Mouse (Mus musculus): Measurements from ENCODE around the gene Ttc30a1.
A peak's percentile ranks its signal among the peaks of the same experiment; 100 is the strongest.
"Not testable (repeated sequence)": the region's sequence is repeated elsewhere in the genome, so short reads cannot be mapped to it uniquely, and the experiment has no call there.

Gene Ttc30a1

DNA sequence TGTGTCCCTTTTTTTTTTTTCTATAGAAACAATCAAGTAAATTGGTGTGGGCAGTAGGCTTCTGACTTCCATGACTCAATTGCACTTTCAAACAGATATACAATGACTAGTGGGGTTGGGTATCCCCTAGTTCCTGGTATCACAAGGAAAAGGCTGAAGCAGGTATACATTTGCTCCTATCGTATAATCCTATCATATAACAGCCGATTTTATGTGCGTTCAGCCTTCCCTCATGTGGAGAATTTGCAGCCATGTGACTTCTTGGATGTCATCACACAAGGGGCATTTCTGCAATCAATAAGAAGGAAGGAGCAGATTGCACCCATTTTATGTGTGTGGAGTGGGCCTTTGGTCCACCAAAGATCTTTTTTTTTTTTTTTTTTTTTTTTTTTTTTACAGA lies 1.3 kb upstream of the Ttc30a1 start:
- no peak for DNase-seq (ENCODE audit: low spot score in 2 of 2)

DNA sequence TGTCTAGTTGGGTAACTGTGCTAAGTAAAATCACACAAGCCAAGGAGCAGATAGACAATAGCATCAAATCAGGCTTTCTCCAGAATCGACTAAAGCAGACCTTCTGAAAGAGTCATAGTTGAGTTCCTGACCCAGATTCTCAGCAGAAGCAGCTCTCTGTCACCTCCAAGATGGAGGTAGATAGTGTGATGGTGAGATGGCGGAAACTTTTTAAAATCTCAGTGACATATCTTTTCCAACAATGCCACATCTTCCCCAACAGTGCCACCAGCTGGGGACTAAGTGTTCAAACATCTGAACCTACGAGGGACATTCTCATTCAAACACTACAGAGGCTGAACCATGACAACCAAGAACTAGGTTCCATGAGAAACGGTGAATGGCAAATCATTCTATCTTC lies 859 bp upstream of the Ttc30a1 start:
- no peak for DNase-seq (ENCODE audit: low spot score in 2 of 2)

DNA sequence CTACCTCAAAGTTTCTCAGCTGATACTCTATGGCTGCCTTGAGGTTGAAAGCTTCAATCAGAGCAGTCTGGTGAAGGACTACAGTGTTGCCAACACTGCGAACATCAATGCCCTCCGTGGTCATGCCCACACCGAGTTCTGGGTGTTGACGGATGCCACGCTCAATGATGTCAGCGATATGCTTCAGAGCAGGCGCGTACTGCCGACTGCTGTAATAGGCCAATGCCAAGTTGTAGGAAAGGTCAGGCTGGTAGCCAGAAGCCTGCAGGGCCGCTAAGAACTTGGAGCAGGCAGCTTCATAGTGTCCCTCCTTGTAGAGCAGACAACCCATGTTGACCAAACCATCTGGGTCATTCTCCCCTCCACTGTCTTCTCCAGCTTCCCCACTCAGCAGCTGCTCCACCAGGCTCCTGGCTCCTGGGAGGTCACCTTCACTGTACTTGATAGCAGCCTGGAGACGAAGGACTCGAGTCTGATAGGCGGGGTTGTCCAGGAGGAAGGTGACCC lies 781 bp downstream of the Ttc30a1 start:
- DNase-seq (ENCODE audit: low spot score in 2 of 2) = not testable (repeated sequence)

DNA sequence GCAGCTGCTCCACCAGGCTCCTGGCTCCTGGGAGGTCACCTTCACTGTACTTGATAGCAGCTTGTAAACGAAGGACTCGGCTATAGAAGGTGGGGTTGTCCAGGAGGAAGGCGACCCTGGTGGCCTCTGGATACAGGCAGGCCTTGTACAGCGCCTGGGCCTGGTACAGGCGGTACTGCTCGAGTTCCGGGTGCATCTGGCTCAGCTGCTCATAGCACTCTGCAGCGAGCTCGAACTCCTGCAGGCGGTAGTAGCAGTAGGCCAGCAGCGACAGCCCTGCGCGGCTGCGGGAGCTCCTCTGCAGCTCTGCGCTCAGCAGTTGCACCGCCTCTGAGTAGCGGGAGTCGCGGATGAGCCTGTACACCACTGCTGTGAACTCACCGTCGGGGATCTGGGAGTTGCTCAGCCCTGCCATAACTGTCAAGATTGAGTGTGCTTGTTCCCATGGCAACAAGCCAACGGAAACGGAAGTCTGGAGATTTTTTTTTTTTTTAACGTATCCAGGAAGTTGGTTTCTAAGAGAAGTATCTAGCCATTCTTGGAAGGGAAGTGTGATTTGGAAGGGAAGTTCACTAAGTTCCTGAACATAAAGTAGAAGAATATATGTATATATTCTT lies 3.9 kb downstream of the Ttc30a1 start, which contains the start of gene Ttc30a2:
TSS of gene Ttc30a2 (minus strand) at position 419 of the 617 bp plus-strand sequence.
- not testable (repeated sequence) for DNase-seq (ENCODE audit: low spot score in 2 of 2)

DNA sequence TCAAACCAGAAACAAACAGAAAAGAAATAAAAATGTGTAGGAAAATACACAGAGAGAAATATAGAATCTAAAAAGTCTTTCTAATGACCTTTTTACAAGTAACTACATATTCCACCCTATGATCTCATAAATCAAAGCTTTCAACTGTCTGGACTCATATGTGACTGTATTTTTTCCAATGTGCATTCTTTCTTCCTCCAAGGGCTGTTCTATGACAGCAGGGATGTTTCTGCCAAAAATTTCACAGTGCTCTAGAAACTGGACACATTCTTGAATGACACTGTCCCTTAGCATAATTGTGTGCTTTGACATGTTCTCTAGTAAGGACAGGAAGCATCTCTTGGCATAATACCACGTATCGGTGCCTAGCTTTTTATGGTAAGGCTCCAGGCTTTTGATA lies 5.7 kb downstream of the Ttc30a1 start:
- DNase-seq (ENCODE audit: low spot score in 2 of 2) = not testable (repeated sequence)

DNA sequence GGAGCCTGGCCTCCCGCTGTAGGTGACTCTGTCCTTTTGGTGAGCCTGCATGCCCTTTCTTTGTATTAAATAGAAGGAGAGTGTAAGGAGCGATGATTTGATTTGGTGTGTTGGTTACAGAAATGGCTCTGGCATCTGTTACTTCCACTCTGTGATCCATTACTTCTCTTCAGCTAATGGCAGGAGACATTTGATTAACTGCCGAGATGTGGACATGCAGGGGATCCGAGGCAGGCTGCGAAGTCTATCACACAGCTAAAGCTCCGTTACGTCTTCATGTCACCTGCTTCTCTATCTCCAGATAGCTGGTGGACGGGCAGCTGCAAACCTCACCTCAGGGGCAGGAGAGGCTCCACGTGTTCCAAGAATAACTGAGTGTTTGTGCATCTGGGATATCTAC lies 7.6 kb downstream of the Ttc30a1 start:
- no peak for DNase-seq (ENCODE audit: low spot score in 2 of 2)

DNA sequence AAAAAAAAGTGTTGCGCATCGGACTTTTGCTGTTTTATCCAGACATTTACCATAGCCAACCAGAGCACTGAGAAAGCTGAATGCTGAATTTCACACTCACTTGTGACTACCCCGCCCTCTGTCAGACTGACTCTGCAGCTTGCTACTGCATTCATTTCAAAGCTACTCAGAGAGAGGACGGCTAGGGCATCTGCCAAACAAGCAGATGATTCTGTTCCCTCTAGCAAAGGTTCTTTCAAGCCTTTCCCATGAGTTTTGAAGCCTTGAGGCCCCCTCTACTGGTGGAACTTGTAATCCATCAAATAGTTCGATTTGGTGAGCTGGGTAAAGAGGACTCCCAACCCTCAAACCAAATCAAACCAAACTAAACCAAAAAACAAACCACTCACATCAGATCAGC lies 16.8 kb downstream of the Ttc30a1 start:
- peak; percentile 72 to 83 for DNase-seq (ENCODE audit: low spot score in 2 of 2)

DNA sequence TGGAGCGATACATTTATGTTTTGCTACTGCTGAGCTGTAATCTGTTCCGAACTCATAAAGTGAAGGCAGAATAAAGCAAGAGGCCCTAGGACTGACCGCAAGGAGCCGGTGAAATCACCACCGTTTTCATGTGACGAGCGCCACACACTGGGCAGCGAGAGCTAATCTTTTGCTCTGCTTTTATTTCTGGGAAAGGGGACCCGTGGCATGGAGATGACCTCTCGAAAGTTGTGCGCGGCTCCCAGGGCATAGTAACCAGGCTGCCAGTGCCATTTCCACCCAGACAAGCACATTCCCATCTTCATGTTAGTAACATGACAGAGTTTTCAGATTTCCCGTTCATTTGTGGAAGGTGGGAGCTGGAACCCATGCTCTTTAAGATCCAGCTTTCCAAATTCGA lies 17.3 kb downstream of the Ttc30a1 start:
- DNase-seq (ENCODE audit: low spot score in 2 of 2) = peak; percentile 47 to 51

DNA sequence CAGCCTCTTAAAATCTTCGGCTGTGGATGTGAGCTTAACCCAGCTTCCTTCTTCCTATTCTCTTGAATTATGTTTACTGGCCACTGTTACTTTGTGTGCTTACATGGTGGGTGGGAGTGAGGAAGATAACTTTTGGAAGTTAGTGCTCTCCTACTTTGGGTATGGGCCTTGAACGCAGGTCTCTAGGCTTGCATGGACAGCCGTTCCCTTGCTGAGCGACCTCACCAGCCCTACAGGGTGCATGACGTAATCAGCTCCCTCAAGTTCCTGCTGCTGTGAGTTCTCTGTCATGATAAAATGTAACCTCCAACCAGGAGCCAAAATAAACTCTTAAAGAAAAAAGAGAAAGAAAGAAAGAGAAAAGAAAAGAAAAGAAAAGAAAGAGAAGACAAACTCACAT lies 17.7 kb downstream of the Ttc30a1 start:
- no peak for DNase-seq (ENCODE audit: low spot score in 2 of 2)

DNA sequence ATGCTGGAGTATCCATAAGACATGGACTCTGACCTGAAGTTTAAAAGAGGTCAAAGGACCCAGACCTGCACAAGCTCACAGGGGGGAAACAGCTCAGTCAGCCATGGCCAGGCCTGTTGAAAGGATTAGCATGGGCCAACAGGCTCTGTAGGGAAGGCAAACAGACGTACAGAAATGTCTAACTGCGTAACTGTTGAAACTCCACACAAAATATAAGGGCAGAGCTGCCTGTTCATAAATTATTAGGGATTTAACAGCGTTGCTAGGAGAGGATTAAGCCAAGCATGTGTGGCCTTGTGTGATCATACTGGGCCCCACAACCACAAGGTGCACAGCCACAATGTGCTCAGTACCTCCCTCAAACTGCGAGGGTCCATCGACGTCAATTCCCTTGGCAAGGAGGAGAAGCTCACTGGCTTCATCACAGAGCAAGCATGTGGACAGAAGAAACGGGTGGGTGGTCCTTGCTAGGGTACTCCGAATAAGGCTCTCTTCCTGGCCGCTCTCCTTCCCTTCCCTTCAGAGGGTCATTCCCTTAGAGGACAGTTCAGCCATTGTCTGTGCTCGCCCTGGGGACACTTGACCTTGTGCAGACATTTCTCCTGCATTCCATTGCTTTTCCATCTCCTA lies 18.4 kb downstream of the Ttc30a1 start:
- DNase-seq (ENCODE audit: low spot score in 2 of 2) = no peak

DNA sequence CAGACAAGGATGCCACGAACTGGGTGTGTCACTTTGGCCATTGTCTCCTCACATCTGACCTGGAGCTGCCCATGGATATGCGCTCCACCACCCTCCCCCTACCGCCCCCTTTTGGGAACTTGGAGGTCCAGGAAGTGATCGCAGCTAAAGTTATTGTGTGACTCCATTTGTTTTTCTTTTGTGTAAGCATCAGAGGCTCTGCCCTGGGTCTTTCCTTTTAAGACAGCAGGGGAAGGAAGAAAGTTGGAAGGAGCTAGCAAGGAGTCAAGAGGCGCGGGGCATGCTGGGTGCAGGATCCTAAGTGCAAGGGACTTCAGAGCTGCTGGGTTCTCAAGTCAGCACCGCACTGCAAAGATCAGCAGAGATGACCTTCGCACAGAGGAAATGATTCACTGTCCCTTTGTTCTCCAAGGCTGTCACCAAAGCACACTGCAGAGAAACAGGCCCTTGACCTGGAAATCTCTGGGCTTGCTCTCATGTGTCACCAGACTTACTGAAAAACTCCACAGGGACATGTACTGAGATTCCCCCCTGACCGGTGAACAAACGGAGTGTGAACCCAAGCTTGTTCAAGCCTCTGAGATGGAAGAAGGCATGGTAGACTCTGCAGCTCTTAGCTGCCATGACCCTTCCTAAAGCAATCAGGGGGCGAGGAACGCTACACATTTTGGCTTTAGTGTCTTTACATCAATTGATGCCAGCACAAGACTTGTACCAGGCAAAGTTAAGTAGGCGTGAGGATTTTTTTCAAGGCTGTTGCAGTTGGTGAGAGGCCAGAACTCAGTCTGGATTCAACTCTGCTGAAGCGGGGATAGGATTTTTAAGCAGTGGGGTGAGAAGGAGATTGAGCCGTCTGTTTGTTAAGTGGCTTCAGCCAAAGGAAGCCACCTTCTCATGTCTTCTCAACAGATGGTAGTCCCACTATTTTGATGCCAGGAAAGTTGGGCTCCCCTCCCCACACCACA lies 21.1 kb downstream of the Ttc30a1 start:
- DNase-seq (ENCODE audit: low spot score in 2 of 2) = no peak

DNA sequence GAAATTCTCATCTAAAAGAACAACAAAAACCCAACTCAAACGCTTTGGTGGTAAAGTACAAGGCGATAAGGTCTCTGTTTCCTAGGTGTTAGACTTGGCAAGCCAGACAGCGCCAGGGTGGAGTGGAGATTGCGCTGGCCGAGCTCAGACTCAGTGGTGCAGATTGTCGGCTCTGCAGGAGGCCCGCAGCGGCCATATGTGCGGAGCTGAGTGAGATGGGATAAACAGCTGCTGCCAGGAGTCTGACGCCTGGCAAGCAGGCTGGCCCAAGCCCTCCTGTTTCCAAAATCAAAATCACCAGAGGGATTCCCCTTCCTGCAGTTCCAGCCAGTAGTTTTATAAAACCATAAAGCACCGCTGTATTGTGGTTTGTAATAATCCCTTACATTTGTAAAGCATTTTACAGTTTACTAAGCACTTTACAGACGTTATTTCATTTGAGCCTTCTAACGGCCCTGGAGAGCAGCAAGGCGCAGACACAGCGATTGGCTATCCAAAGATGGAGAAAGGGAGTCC lies 21.9 kb downstream of the Ttc30a1 start:
- no peak for DNase-seq (ENCODE audit: low spot score in 2 of 2)

DNA sequence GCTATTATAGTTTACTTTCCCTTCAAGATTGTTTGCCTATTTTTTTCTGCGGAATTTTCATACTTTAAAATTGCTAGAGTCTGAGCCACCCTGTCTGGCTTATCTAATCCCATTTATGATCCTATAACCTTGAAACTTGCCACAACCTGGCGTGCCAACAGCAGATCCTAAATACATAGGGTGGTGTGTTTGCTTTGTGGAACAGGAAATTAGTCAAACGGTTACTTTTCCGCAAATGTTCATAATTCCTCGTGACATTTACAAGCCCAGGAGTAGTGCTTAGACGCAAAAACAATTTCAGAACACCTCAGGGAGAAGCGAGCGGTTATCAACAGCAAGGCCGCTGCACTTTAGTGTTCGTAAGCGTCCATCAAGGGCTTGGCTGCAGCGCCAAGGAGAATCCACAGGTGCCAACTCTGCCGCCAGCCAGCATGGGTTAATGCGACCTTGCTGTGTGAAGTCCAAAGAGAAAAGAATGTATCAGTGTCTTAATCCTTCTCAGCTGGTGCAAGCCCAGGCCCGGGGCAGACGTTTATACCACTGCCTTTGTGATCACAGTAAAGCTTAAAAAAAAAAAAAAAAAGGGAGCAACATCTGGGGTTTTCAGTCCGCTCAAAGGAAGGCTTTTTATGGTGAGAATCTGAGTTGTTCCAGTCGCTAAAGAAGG lies 22.5 kb downstream of the Ttc30a1 start:
- DNase-seq (ENCODE audit: low spot score in 2 of 2) = no peak

DNA sequence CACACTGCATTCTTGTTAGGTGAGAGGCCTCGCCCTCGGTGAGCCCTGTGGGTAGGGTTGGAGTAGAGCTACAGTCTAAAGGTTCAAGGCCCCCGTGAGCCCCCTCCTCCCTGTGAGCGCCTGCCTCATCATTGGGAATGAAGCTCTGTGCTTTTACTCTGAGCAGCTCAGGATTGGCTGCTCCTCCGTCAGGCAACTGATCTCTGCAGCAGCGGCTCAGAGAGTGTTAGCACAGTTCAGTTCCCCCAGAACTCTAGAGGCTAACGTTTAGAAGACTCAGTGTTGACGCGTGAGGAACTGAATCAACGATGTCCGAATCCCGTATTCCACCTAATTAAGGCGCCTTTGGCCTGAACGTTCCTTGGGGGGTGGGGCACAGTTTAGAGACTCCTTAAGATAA lies 26.1 kb downstream of the Ttc30a1 start:
- DNase-seq (ENCODE audit: low spot score in 2 of 2) = no peak

DNA sequence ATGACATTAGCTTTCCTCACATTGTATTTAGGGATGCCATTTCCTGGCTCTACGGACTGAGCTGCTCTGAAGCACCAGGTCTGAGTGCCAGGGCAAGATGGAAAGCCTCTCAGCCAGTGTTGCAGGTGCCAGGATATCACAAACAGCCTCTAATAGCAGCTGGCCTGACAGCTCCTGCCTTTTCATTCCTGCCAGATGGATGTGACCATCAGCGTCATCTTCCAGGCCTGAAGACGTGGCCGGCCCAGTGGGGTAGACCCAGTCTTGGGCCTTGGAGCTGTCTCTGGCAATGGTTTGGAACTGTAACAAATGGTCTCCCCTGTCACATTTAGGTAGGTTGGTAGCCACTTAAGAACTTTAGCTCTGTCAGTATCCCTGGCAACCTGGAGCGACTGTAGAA lies 28.4 kb downstream of the Ttc30a1 start:
- DNase-seq (ENCODE audit: low spot score in 2 of 2) = no peak

DNA sequence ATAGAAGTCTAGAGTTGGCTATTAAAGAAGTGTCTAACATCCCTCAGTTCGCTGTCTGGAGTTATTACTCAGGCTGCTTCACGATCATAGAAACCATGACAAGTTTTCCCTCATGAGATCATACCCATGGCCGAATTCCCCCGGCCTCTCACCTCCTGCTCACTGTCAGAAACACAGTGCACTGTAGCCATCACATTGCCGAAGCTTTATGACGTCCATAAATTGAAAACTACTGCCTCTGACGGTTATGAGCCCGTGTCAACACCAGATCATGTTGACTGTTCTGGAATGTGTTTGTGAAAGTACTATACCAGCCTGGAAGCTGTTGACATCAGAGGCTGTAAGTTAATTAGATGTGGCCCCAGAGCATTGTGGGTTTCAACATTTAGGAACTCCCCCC lies 31.1 kb downstream of the Ttc30a1 start:
- DNase-seq (ENCODE audit: low spot score in 2 of 2) = no peak

DNA sequence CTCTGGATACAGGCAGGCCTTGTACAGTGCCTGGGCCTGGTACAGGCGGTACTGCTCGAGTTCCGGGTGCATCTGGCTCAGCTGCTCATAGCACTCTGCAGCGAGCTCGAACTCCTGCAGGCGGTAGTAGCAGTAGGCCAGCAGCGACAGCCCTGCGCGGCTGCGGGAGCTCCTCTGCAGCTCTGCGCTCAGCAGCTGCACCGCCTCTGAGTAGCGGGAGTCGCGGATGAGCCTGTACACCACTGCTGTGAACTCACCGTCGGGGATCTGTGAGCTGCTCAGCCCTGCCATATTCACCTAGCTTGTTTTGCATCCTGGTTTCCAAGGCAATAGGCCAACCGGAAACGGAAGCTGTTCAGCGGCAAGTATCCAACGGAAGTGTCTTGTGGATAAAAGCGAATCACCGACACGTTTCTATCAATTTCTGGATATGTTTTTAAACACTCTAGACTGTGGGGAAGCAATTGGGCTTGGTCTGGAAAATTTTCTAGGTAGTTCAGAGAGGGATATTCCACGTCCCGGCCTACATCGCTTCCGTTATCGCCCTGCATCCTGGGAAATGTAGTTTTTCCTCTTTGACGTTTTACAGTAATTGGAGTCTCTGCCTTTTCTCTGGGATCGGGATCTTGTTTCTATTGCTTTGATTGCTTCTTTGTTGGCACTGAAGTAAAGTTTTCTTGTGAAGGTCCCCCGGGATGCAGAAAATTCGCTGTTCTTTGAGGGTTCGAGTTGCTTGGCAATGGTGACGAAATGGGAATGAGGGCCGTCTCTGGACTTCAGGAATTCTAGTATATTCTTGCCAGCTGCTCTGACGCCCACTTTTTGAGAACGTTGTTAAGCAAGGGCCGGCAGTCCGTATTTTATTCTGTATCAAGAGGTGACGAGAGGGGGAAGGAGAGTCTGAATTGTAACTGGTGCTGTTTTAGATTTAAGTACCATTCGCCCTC lies 43.4 kb downstream of the Ttc30a1 start, which contains the start of gene Ttc30b:
TSS of gene Ttc30b (minus strand) at position 469 of the 947 bp plus-strand sequence.
- peak; percentile 75 to 88 for DNase-seq (ENCODE audit: low spot score in 2 of 2)

DNA sequence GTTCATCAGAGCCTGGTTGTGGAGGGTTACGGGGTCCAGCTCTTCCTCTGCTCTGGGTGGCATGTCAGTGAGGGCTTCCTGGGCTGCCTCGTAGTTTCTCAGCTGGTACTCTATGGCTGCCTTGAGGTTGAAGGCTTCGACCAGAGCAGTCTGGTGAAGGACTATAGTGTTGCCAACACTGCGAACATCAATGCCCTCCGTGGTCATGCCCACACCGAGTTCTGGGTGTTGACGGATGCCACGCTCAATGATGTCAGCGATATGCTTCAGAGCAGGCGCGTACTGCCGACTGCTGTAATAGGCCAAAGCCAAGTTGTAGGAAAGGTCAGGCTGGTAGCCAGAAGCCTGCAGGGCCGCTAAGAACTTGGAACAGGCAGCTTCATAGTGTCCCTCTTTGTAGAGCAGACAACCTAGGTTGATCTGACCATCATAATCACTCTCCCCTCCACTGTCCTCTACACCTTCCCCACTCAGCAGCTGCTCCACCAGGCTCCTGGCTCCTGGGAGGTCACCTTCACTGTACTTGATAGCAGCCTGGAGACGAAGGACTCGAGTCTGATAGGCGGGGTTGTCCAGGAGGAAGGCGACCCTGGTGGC lies 44.1 kb downstream of the Ttc30a1 start:
- DNase-seq (ENCODE audit: low spot score in 2 of 2) = not testable (repeated sequence)

DNA sequence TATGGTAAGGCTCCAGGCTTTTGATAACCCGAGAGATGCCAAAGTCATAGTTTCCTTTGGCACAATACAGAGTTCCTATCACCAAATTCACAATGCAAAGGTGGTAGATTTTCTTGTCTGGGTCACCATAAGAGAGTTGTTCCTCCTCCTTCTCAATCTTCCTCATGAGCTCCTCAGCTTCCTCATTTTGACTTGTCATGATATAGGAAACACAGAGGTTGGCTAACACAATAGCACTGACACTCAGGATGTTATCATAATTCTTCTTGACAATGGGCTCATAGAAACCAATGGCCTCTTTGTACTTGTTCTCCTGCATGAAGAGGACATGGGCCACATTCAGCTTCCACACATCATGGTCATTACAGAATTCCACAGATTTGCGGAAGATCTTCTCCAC lies 45.1 kb downstream of the Ttc30a1 start:
- DNase-seq (ENCODE audit: low spot score in 2 of 2) = not testable (repeated sequence)

DNA sequence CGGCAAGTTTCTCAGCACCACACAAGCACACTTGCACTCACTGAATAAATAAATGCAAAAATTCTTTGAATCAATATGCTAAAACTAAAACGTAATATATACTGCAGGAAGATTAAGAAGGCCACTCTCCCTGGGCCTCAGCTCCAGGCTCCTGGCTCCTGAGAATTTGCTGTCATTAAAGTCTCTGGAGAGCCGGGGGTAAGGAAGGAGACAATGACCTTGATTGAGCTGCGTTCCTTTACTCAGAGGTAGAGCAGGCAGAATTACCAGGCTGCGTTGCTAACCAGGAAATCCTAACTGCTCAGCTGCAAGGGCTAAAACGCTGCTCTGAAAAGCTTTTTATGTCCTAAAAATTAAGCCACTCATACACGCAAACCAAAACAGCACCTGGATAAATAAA lies 48.2 kb downstream of the Ttc30a1 start:
- DNase-seq (ENCODE audit: low spot score in 2 of 2) = no peak

Measured in right cerebral cortex, adult 2 months (tissue).